Mouse (Mus musculus) gonadal fat pad, adult 2 months (tissue): Measurements from ENCODE around the gene Olfr1393. TPM values are rescaled to one million over a fixed set of nuclear protein-coding genes. Genes with fewer than 3 reads are reported as not detected.
"Not testable (repeated sequence)": the region's sequence is repeated elsewhere in the genome, so short reads cannot be mapped to it uniquely, and the experiment has no call there.

Source experiments
- DNase-seq: peaks from one replicate; pipeline ENCODE4 v3.0.0-alpha.2; 2012; ENCODE audit warnings: low read depth
- polyA plus RNA-seq: library from polyadenylated mRNA; depleted of rRNA; stranded (reverse); fragments of >200 nt; gene quantifications from 2 replicates; pipeline ENCODE4 v1.2.3, GENCODE M21; 2012

The Olfr1393 gene
- polyA plus RNA-seq, 1 experiment = 0.09 TPM

GRCm38 (mm10) chr11:49251380-49251761, 26.7 kb upstream of the Olfr1393 start:
- no peak for DNase-seq

GRCm38 (mm10) chr11:49252048-49252447, 26.1 kb upstream of the Olfr1393 start:
- DNase-seq = no peak

GRCm38 (mm10) chr11:49253035-49253434, 25.1 kb upstream of the Olfr1393 start:
- DNase-seq = no peak

GRCm38 (mm10) chr11:49259296-49259695, 18.8 kb upstream of the Olfr1393 start:
- no peak for DNase-seq

GRCm38 (mm10) chr11:49259829-49260228, 18.3 kb upstream of the Olfr1393 start:
- DNase-seq = no peak

GRCm38 (mm10) chr11:49260598-49261312, 17.3 kb upstream of the Olfr1393 start:
- no peak for DNase-seq

GRCm38 (mm10) chr11:49261313-49261855, 16.7 kb upstream of the Olfr1393 start:
- no peak for DNase-seq

GRCm38 (mm10) chr11:49262286-49262685, 15.8 kb upstream of the Olfr1393 start:
- no peak for DNase-seq

- DNase-seq = no peak
Observed at GRCm38 (mm10) chr11:49263149-49263548, 15.0 kb upstream of the Olfr1393 start.

- DNase-seq = no peak
Observed at GRCm38 (mm10) chr11:49264081-49264480, 14.0 kb upstream of the Olfr1393 start.

- no peak for DNase-seq
Observed at GRCm38 (mm10) chr11:49264622-49265021, 13.5 kb upstream of the Olfr1393 start.

GRCm38 (mm10) chr11:49265101-49265500, 13.0 kb upstream of the Olfr1393 start:
- DNase-seq = no peak

- no peak for DNase-seq
Observed at GRCm38 (mm10) chr11:49266671-49267070, 11.4 kb upstream of the Olfr1393 start.

GRCm38 (mm10) chr11:49267316-49267715, 10.8 kb upstream of the Olfr1393 start:
- no peak for DNase-seq

- no peak for DNase-seq
Observed at GRCm38 (mm10) chr11:49267970-49268579, 10.0 kb upstream of the Olfr1393 start.

GRCm38 (mm10) chr11:49269761-49270160, 8.3 kb upstream of the Olfr1393 start:
- DNase-seq = no peak

- no peak for DNase-seq
Observed at GRCm38 (mm10) chr11:49270368-49270767, 7.7 kb upstream of the Olfr1393 start.

GRCm38 (mm10) chr11:49271334-49271733, 6.8 kb upstream of the Olfr1393 start:
- DNase-seq = no peak

GRCm38 (mm10) chr11:49273834-49274519, 4.1 kb upstream of the Olfr1393 start:
- no peak for DNase-seq

- not testable (repeated sequence) for DNase-seq
Observed at GRCm38 (mm10) chr11:49284982-49285381, 6.9 kb downstream of the Olfr1393 start, which contains the start of gene Olfr1392. TSS of gene Olfr1392 (plus strand) at chr11:49285282.

- no peak for DNase-seq
Observed at GRCm38 (mm10) chr11:49287251-49287650, 9.1 kb downstream of the Olfr1393 start.

GRCm38 (mm10) chr11:49292777-49293176, 14.7 kb downstream of the Olfr1393 start:
- no peak for DNase-seq

- DNase-seq = no peak
Observed at GRCm38 (mm10) chr11:49304441-49304840, 26.3 kb downstream of the Olfr1393 start, which contains the start of gene Olfr10. TSS of gene Olfr10 (plus strand) at chr11:49304741.
